Mouse (Mus musculus): ENCODE results near the gene Ythdf1. TPM values are rescaled to one million over a fixed set of nuclear protein-coding genes. Genes with fewer than 3 reads are reported as not detected.

Ythdf1 gene
- 71.6 and 72.8 TPM in 2 replicates for polyA plus RNA-seq (2012)

DNA sequence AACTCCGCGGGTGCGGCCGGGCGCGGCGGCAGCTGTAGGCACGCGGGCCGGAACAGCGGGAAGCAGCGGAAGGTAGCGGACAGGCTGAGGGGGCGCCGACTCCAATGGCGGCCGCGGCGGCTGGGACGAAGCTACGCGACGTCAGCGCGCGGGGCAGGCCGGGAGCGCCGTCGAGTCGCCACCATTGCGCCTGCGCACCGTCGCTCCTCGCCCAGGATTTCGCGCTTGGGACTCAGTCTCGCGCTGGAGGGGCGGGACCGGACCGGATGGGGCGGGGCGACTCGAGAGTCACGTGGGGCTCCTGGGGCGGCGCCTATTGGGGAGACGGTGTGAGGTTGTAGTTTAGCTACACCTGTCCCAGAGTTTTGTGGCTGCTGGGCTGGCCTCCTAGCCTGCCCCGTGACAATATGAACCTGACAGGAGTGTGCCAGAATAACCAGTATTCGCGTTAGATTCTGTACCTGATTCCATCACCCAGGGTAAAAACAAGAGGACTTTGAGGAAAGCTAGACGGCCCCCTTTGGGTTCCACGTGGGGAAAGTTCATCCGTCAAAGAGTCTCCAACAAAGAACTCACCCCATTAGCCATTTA, at the start of gene Ythdf1:
TSS of gene Ythdf1 (minus strand) at position 140 of the 591 bp plus-strand sequence.

GRCm38 (mm10) chr2:180967010-180967763, 46.4 kb upstream of the Ythdf1 start, which contains the start of gene Arfgap1:
Arfgap1 (plus strand) TSS chr2:180967225.

GRCm38 (mm10) chr2:180954061-180955047, 33.6 kb upstream of the Ythdf1 start, which contains the start of gene Nkain4:
Nkain4 (minus strand) TSS chr2:180954699.

DNA sequence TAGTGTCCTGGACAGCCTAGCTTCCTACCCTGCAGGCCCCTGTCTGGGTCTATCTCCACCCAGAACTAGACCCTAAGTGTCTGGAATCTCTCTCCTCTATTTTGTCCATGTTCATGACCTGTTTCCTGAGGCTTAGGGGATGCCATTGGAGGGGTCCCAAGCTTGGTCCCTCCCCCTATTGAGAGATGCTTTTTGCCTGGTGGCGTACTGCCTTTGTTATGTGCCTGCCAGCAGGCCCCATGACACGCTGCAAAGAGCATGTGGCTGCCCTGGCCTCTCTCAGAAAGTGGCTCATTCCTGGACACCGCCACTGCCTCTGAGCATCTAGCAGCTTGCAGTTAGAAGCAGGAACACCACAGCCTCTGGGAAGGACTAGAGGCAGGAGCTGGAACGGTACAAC, 8.0 kb upstream of the Ythdf1 start, which contains the start of gene Birc7:
TSS of gene Birc7 (plus strand) at position 301 of the 400 bp plus-strand sequence.

Other genes starting within 250 kb of the Ythdf1 start
- 16.5 and 24.3 TPM in 2 replicates for gene Dido1, start 210.9 kb downstream of the Ythdf1 start, polyA plus RNA-seq (2012)
- gene Gid8, start 210.8 kb downstream of the Ythdf1 start, polyA plus RNA-seq (2012), result 17.7 and 21.8 TPM in 2 replicates
- 28.4 and 28.7 TPM in 2 replicates for gene Slc17a9, start 195.7 kb downstream of the Ythdf1 start, polyA plus RNA-seq (2012)
- not detected in 2 replicates for gene Bhlhe23, start 144.0 kb downstream of the Ythdf1 start, polyA plus RNA-seq (2012)
- gene Birc7, start 8.1 kb upstream of the Ythdf1 start, polyA plus RNA-seq (2012), result not detected in 2 replicates
- gene Nkain4, start 33.8 kb upstream of the Ythdf1 start, polyA plus RNA-seq (2012), result not detected in 2 replicates
- 32.5 and 33.4 TPM in 2 replicates for gene Arfgap1, start 46.3 kb upstream of the Ythdf1 start, polyA plus RNA-seq (2012)
- 0.74 and 1.0 TPM in 2 replicates for gene Col20a1, start 65.6 kb upstream of the Ythdf1 start, polyA plus RNA-seq (2012)
- 0.02 TPM in 1 of 2 replicates, not detected in the other for gene Chrna4, start 122.6 kb upstream of the Ythdf1 start, polyA plus RNA-seq (2012)
- 0.02 TPM in 1 of 2 replicates, not detected in the other for gene Kcnq2, start 214.4 kb upstream of the Ythdf1 start, polyA plus RNA-seq (2012)
- gene Eef1a2, start 236.1 kb upstream of the Ythdf1 start, polyA plus RNA-seq (2012), result not detected in 2 replicates

Data from megakaryocyte-erythroid progenitor cell, adult 5 weeks (primary cell).